Comparison of ENCODE assay signal across 1 mouse cellular context in genomic region chr11:59735938-59736337, GRCm38 (mm10). TPM values are rescaled to one million over a fixed set of nuclear protein-coding genes. Genes with fewer than 3 reads are reported as not detected.
"Had no signal": no experiment of that assay in that cellular context is flagged by ENCODE, and none has a peak within 500 bp of the region (broad histone marks: within the 10 kb centered on the region; RNA-seq: fewer than 3 reads in every experiment).

No protein-coding gene starts in this region.

RNA-seq across cellular contexts. Expression of gene Pld6, which starts 51.5 kb away (rescaled TPM):
- polyA plus RNA-seq: erythroblast, embryonic 14.5 days had no signal
